Mouse (Mus musculus) kidney, postnatal 14 days (tissue): ENCODE results near the gene Pbx1.

Experiments
- DNase-seq: peaks from one replicate; pipeline ENCODE4 v3.0.0; 2022; ENCODE audit warnings: mixed read lengths

The Pbx1 gene

GRCm38 (mm10) chr1:168382823-168383157, 49.3 kb downstream of the Pbx1 start:
- DNase-seq = peak; percentile 41

GRCm38 (mm10) chr1:168382106-168382822, 49.8 kb downstream of the Pbx1 start:
- DNase-seq = no peak

GRCm38 (mm10) chr1:168381451-168381850, 50.6 kb downstream of the Pbx1 start:
- peak; percentile 71 for DNase-seq

- DNase-seq = peak; percentile 72
Observed at GRCm38 (mm10) chr1:168380241-168380770, 51.8 kb downstream of the Pbx1 start.

GRCm38 (mm10) chr1:168377650-168378049, 54.4 kb downstream of the Pbx1 start:
- DNase-seq = peak; percentile 26

- peak; percentile 55 for DNase-seq
Observed at GRCm38 (mm10) chr1:168376330-168376729, 55.7 kb downstream of the Pbx1 start.

- no peak for DNase-seq
Observed at GRCm38 (mm10) chr1:168374953-168375600, 57.0 kb downstream of the Pbx1 start.

- DNase-seq = no peak
Observed at GRCm38 (mm10) chr1:168372089-168372488, 60.0 kb downstream of the Pbx1 start.

GRCm38 (mm10) chr1:168370966-168371365, 61.1 kb downstream of the Pbx1 start:
- no peak for DNase-seq

GRCm38 (mm10) chr1:168366261-168366660, 65.8 kb downstream of the Pbx1 start:
- DNase-seq = no peak

GRCm38 (mm10) chr1:168364325-168364724, 67.7 kb downstream of the Pbx1 start:
- DNase-seq = no peak

- no peak for DNase-seq
Observed at GRCm38 (mm10) chr1:168363053-168363452, 69.0 kb downstream of the Pbx1 start.

GRCm38 (mm10) chr1:168362464-168362863, 69.6 kb downstream of the Pbx1 start:
- no peak for DNase-seq

GRCm38 (mm10) chr1:168357680-168358611, 74.1 kb downstream of the Pbx1 start:
- peak; percentile 30 for DNase-seq

- peak; percentile 70 for DNase-seq
Observed at GRCm38 (mm10) chr1:168356970-168357441, 75.1 kb downstream of the Pbx1 start.

- no peak for DNase-seq
Observed at GRCm38 (mm10) chr1:168355985-168356556, 76.0 kb downstream of the Pbx1 start.

GRCm38 (mm10) chr1:168354934-168355333, 77.1 kb downstream of the Pbx1 start:
- no peak for DNase-seq

- no peak for DNase-seq
Observed at GRCm38 (mm10) chr1:168348036-168348784, 83.9 kb downstream of the Pbx1 start.

GRCm38 (mm10) chr1:168344918-168345317, 87.2 kb downstream of the Pbx1 start:
- DNase-seq = peak; percentile 82

- no peak for DNase-seq
Observed at GRCm38 (mm10) chr1:168344262-168344661, 87.8 kb downstream of the Pbx1 start.

- no peak for DNase-seq
Observed at GRCm38 (mm10) chr1:168342269-168342668, 89.8 kb downstream of the Pbx1 start.

- no peak for DNase-seq
Observed at GRCm38 (mm10) chr1:168341863-168342262, 90.2 kb downstream of the Pbx1 start.
